Mouse (Mus musculus) gastrocnemius, postnatal 25 days (tissue): ENCODE data around the gene Aif1. TPM values are rescaled to one million over a fixed set of nuclear protein-coding genes. Genes with fewer than 3 reads are reported as not detected.

Experiments
- DNase-seq: peaks from one replicate; pipeline ENCODE4 v3.0.0; 2022
- total RNA-seq, 2 experiments: library from RNA; stranded (reverse); gene quantifications; 1 replicate in 1 of 2; 2 replicates in 1 of 2; pipeline ENCODE4 v1.2.3; 2021

The Aif1 gene
- total RNA-seq, 2 experiments from 2014 or later = 0.97 to 1.4 TPM

DNA sequence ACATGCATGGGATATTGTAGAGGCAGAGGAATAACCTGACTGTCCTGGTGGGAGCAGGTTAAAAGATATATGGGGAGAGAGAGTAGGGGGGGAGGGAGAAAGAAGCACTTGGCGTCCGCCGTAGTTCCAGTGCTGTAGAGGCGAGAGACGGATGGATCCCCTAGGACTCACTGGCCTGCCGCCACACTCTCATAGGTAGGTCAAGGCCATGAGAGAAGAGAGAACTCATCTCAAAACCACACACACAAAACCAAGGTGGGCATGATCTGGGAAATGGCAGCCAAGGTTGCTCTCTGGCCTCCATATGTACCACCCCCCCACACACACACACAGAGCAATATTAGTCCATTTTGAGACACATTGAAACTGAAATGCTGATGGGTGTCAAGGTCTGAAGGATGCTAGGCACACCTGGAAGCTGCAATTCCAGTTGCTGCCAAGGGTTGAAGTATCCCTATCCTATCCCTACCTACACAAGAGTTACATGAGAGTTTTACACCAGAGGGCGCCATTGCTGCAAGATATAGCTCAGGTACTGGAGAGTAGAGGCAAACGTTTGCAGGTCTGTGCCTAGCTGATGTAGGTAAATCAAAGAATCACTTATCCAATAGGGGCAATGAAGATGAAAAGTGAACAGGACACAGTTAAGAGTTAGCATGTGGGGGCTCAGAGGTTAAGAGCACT lies 9.4 kb downstream of the Aif1 start:
- no peak for DNase-seq

DNA sequence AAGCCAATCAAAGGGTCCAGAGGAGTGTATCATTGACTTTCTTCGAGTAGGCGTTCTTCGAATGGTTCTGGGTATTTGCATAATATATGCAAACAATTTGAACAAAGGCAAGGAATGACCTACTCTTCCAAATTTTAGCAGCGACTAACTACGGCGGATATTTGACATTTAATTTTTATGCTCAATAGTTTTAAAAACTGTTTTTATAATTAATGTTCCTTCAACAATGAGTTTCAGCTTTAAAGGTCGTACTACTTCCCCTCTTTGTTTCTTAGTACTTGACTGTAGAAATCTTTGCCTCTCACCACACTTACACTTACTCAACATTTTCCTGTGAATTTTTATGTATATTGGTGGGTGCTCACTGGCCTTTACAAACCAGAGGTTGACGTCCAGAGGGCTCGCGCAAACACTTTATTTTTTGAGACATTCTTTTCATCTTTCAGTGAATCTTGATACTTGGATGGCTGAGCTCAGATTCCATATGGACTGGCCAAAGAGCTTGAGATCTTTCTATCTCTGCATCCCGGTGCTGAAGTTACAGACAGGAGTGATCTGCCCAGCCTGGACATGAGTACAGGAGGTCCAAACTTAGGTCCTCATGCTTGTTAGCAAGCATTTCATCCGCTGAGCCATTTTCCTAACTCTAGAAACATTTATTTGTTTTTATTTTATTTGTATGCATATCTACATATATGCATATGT lies 10.3 kb downstream of the Aif1 start:
- no peak for DNase-seq

DNA sequence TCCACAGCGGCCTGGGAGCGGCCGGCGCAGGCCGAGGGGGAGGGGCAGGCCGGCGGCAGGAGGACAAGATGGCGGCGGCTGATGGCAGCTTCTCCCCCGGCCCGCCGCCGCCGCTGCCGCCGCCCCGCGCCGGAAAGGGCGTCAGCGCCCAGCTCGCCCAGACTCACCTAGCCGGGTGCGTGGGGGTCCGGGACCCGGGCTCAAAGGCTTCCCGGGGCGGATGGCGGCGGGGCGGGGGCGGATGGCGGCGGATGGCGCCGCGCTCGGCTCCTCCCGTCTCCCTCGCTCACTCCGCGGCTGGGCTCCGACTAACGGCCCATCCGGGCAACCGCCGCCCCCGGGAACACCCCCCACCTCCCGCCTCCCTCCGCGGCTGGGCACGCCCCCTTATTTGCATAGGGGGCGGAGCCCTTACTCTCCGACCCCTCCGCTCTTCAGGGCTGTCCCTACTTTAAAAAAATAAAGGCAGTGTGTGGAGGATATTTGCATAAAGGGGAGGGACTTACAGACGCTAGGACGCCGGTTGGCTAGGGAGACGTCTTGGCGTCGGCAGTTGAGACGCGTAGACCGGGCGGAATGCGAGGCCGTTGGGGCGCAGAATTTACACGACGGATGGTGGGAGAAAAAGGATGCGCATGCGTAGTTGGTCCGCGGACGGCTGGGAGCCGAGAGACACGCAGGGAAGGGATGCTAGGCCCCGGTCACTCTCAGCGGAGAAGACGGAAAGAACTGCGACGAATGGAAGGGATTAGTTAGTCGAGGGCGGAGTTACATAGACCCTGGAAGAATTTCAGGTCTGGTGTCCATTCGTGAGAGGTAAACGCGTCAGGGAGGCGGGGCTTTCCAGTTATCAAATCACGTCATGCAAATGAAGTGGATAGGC lies 11.1 kb downstream of the Aif1 start, which contains the start of gene Prrc2a:
Gene Prrc2a (minus strand): TSS at position 330 of the 883 bp plus-strand sequence.
- DNase-seq = peak; percentile 98

GRCm38 (mm10) chr17:35164218-35164567 lies 11.7 kb downstream of the Aif1 start:
- no peak for DNase-seq

- no peak for DNase-seq
These were observed 12.4 kb downstream of the Aif1 start for GRCm38 (mm10) chr17:35163326-35164081.

- DNase-seq = no peak
These were observed 13.1 kb downstream of the Aif1 start for GRCm38 (mm10) chr17:35162730-35163129.

DNA sequence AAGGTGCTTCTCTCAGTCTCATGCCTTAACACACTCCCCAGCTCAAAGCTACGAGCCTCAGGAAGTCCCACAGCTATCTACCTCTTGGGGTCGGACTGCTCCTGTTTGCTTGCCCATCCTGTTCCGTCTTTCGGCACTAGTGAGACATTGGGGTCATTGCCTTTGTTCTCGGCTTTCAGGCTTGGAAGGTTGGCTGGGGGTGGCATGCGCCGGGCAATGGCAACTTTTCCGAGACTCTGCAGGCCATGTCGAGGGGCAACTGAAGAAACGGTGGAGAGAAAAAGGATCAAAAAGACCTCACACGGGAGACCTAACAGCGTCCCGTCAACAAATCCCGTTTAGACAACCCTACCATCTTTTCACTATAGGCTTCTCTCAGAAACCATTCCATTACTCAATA lies 13.7 kb downstream of the Aif1 start:
- no peak for DNase-seq

DNA sequence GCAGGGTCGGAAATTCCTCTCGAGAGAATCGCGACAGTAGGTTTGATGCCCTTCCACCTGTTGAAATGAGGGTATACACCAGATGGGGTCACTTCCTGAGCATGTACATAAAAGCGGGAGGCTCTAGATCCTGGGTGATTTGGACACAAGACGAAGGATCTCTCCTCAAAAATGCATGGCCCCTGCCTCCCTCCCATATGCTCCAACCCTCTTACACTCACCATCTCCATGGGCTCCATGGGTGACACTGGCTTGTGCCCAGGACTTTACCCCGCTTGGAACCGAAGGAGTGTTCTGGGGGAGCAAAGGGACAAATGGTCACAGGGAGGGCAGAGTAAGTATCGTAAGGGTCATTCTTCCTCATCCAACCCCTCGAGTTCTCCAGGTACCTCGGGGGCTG lies 14.4 kb downstream of the Aif1 start:
- DNase-seq = no peak

DNA sequence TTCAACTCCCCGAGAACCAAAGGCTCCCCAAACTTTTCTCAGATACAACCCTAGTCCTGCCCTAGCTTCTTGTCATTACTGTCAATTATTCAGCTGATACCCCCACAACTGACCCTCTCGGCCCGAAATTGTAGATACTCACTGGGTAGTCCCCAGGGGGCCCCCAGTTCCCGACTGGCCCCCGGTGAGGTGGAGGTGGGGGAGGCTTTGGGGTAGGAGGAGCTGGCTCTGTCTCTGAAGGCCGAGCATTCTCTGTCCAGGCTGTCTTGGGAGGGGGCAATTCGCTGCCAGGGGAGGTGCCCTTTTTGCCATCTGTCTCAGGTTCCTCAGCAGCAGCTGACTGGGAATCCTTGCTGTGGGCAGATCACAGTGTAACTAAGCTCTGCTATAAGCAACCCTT lies 16.2 kb downstream of the Aif1 start:
- no peak for DNase-seq

DNA sequence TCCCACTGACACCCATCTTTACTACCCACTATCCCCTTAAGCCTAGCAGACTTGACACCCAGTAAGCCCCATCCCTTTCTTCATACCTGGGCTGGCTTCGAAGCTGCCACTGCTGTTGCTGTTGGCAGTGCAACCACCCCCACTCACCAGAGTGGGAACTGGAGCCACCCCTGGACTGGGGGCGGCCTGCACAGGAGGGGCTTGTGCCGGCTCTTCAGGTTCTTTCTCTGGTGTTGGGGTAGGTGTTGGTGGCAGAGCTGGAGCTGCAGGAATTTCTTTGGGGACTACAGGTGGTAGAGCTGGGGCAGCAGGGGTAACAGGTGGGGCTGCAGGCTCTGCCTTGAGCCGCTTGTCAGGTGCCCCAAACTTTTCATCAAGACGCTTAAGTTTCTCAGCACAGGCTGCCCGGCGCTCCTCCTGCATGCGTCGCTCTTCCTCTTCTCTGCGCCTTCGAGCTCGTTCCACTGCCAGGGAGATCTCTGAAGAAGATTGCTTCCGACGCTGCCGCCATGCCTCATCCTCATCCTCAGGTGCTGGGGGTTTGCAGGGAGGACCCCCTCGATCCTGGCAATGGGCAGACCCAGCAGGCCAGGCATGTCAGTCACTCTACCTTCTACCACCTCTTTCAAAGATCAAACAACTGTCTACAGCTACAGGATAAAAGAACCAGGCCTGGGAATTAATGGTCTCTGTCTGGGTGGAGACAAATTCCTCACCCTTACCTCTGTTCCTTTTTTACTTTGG lies 16.8 kb downstream of the Aif1 start:
- no peak for DNase-seq

DNA sequence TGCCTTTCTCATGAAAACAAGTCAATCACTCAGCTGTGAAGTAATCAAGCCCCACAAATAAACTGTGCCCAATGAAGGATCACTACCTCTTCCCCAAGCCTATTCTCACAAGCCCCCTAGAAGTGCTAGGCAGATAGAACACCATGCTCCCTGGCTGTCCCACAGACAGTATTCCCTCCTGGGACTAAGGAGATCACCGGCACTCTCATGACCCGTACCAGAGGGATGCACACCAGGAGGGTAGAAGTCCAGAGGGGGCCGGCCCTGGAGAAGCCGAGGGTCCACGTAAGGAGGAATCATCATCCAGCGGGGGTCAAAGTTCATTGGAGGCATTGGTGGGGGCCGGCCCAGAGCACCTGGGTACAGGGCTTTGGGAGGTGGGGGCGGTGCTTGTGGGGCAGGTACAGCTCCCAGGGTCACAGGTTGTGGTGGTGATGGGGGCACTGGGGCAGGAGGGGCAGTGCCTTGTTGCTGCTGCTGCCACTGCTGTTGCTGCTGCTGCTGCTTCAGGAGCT lies 18.1 kb downstream of the Aif1 start:
- DNase-seq = no peak

- DNase-seq = no peak
These were observed 18.6 kb downstream of the Aif1 start for GRCm38 (mm10) chr17:35157254-35157653.

- DNase-seq = no peak
These were observed 19.2 kb downstream of the Aif1 start for GRCm38 (mm10) chr17:35156461-35157200.

DNA sequence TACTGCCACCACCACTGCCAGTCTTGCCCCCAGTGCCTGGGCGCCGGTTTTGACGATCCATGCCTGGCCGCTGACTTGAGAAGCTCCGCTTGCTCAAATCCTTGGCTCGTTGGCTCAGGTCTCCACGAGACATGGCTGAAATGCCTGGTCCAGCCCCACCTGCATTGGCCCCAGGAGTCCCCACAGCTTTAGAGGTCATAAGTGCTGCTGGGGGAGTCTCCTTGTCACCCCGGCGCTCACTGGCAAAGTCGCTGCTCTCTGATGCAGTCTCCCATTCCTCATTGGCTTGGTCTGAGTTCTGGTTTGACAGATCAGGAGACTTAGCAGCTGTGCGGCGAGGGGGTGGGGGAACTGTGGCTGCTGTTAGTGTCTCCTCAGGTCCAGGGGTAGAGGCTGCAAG lies 20.4 kb downstream of the Aif1 start:
- no peak for DNase-seq

GRCm38 (mm10) chr17:35154616-35155015 lies 21.3 kb downstream of the Aif1 start:
- no peak for DNase-seq

DNA sequence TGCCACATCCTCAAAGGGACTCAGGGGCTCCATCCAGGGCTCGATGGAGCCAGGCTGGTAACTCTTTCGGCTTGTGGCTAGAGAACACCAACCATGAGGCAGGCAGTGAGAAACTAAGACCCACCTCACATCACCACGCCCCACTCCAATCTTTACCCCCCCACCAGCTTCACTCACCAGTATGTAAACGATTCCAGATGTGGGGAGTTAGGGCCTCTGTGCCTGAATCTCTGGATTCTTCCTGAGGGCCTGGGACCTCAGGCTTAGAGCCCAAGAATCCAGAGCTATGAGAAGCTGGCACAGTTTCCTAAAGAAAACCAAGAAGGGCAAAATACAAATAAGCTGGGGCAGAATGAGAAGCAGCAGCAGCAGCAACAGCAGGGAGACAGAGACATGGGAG lies 21.9 kb downstream of the Aif1 start:
- no peak for DNase-seq

GRCm38 (mm10) chr17:35153077-35153476 lies 22.8 kb downstream of the Aif1 start:
- no peak for DNase-seq

GRCm38 (mm10) chr17:35152121-35152520 lies 23.7 kb downstream of the Aif1 start:
- DNase-seq = no peak

DNA sequence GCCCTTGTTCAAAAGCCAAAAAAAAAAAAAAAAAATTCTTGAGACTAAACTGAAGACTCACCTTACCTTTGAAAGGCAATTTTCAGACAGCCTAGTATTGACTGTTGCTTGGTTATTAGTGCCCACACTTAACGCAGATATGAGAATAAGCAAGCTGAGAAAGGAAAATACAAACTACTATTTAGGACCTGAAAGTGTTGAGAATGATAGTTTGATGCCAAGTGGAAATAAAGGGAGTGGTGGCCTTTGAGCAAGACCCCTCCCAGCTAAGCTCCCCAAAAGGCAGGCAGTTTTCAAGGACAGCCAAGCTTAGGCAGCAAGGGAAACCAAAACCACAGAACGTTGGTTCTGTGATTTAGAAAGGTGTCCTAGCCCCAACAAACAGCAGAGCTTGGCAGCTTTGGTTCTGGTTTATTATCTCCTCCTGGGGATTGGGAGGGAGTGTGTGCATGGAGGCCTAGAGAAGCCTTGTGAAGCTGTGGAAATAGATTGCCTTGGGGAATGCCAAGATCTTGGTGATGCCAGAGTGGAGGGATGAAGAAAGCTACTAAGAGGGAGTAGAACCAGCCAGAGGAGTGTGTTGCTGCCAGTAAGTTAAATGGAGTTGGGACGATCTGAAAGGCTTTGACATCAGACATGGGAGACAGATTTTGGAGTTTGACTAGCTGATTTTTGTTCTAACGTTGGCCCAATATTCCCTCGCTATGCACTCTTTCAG lies 27.8 kb downstream of the Aif1 start:
- no peak for DNase-seq

DNA sequence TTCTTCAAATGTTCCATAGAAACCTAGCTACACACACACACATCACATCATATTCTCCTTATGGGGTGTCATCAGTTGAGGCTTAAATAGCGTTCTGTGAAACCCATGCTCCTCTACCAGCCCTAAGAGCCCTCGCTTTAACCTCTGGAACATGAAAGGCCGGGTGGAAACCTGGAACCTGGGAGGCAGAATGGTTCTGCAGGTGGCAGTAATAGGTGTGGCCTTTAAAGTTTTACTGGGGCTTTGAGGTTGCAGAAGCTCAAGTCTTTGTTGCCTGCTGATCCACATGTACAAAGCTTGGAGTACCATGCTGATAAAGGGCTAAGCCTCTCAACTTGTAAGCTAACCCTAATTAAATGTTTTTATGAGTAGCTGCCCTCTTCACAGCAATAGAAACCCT lies 28.5 kb downstream of the Aif1 start:
- DNase-seq = no peak
